Mouse (Mus musculus) ES-Bruce4 (cell line): Measurements from ENCODE around the gene Gpr156.

Experiments used
- CTCF ChIP-seq: IDR thresholded peaks from one replicate; pipeline ENCODE4 v1.8.1; 2011; ENCODE audit warnings: low read depth, low read length
- EP300 ChIP-seq: IDR thresholded peaks from 2 replicates; pipeline ENCODE4 v1.6.1; 2011; ENCODE audit warnings: low read depth, low read length; ENCODE audit not compliant: insufficient read depth
- POLR2A ChIP-seq: IDR thresholded peaks from one replicate; pipeline ENCODE4 v1.8.1; 2011; ENCODE audit warnings: low read length; ENCODE audit not compliant: insufficient read depth

DNA sequence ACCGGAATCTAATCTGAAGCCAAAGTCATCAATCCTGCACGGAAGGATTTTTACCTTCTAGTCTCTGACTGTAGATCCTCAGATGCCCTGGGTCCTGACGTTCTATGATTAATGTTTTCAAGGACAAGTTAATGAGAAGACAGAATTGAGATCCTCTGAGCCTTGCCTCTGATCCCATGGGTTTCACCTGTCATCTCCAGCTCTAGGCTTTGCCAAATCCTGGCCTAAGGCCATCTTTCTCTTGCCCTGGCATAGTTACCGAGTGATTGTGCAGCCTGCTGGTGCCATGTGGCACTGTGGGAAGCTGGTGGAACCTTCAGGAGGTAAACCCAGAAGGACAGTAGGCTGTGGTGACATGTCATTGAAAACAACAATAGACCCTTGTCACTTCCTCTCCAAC is 98.7 kb downstream of the Gpr156 start:
- TF ChIP-seq POLR2A (no peak), CTCF (no peak), EP300 (no peak)
